Mouse (Mus musculus): ENCODE measurements at regions not wholly inside any gene's neighbourhood (a gene's known extent, or its start where the extent isn't known, plus 50 kb on each side); places are given as distances from the start of the nearest gene placed in this dataset.

DNA sequence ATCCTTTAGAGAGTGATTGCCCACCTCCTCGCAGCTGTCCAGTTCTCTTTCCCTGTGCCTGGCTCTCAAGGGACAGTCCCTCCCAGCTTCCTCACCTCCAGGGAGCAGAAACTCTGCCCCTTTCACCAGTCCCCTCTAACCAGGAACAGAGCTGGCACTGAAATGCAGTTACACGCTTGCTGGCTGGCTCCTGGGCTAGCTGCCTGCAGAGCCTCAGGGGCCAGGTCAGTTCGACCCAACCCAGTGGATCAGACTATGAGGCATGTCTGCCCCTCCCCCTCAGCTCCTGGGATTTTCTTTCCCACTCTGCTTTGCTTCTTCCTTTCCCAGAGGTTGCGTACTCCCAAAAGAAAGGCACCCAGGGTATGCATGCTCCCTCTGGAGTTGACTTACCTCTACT is 214.4 kb upstream of the Map3k1 start:
- no peak for TF ChIP-seq CTCF (IDR thresholded peaks at IDR 0.05; ENCODE audit: low read depth, low read length)
- TF ChIP-seq POLR2A (IDR thresholded peaks at IDR 0.05; ENCODE audit: borderline replicate concordance, low read depth, low read length) = no peak
